Mouse (Mus musculus) bone marrow macrophage, adult 2 months (primary cell): ENCODE data around the gene Adamts12. TPM values are rescaled to one million over a fixed set of nuclear protein-coding genes. Genes with fewer than 3 reads are reported as not detected.

Experiments
- H3K27ac ChIP-seq: 2 replicates; pipeline ENCODE4 v1.5.1; 2012; ENCODE audit warnings: low read depth, low read length; ENCODE audit not compliant: insufficient read depth
- H3K4me1 ChIP-seq: 2 replicates; pipeline ENCODE4 v1.6.1; 2012; ENCODE audit warnings: low read length; ENCODE audit not compliant: control insufficient read depth, insufficient read depth
- H3K4me3 ChIP-seq: 2 replicates; pipeline ENCODE4 v1.5.1; 2012; ENCODE audit warnings: mild to moderate bottlenecking, low read length, moderate library complexity; ENCODE audit not compliant: insufficient read depth
- CTCF ChIP-seq: IDR thresholded peaks from 2 replicates; pipeline ENCODE4 v1.5.1; 2012; ENCODE audit warnings: low read depth, mild to moderate bottlenecking, low read length, moderate library complexity
- POLR2A ChIP-seq: IDR thresholded peaks from 2 replicates; pipeline ENCODE4 v1.6.1; 2012; ENCODE audit warnings: mild to moderate bottlenecking, low read depth, low read length, borderline replicate concordance
- polyA plus RNA-seq: library from polyadenylated mRNA; stranded (reverse); fragments of >200 nt; gene quantifications from 2 replicates; pipeline ENCODE4 v1.2.4, GENCODE M21; 2012; ENCODE audit not compliant: missing spikeins, insufficient read depth, insufficient read length

Gene Adamts12
- polyA plus RNA-seq, 1 experiment = 0.23 TPM

DNA sequence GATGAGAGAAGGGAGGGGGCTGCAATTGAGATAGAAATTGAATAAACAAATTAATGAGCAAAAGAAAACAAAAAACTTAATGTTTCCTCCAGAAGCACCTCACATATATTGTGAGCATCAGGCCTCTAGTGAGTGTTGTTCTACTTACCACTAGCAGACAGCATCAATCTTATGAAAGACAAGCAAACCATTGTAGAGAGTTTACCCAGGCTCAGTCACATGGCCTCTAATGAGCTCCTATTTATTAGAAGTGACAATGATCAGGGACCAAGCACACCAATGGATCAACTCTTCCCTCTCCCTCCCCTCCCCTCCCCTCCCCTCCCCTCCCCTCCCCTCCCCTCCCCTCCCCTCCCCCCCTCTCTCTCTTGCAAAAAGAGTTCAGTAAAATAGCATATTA lies 218.6 kb downstream of the Adamts12 start:
- Histone ChIP-seq H3K4me1 (no peaks in the 10 kb centered on the region), H3K27ac (no peak overlapping the region), H3K4me3 (no peak overlapping the region)
- TF ChIP-seq POLR2A = no peak
- no peak for TF ChIP-seq CTCF

DNA sequence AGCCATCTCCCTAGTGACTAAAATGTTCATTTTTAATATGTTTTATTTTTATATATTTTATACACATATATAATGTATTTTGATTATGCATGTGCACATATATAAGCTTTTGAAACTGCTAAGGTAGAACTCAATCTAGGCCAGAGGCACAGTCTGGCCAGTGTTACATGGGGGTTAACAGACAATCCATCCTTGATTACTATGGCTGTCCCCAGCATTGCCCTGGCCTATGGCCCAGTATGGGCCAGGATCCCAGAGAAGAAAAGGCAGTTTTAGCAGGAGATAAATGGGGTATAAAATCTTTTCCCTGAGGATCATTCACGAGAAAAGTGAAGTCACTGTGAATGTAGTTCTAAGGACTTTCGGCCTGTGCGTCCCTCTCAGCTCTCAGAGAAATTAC lies 223.2 kb downstream of the Adamts12 start:
- H3K4me1 ChIP-seq = no peaks in the 10 kb centered on the region
- no peak for TF ChIP-seq POLR2A
- no peak overlapping the region for H3K4me3 ChIP-seq
- H3K27ac ChIP-seq = no peak overlapping the region

DNA sequence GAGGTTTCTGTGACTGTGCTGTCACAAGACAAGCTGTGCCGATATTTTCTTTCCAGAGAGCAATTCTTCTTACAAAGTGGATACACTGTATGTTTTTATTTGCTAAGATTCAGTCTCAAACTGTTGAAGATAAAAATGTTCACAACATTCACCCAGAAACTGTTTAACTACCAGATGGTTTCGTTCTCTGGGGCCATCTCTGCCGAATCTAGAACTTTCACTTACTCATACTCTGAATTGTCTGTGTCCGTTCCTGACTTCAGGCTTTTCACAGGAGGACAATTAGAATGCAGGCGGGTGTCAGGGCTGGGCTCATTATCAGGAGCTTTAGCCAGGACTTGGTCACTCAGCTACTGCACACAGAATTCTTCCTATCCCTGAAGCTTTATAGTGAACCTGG lies 227.7 kb downstream of the Adamts12 start:
- H3K27ac ChIP-seq = no peak overlapping the region
- no peak overlapping the region for H3K4me3 ChIP-seq
- H3K4me1 ChIP-seq = no peaks in the 10 kb centered on the region
- TF ChIP-seq POLR2A = no peak

DNA sequence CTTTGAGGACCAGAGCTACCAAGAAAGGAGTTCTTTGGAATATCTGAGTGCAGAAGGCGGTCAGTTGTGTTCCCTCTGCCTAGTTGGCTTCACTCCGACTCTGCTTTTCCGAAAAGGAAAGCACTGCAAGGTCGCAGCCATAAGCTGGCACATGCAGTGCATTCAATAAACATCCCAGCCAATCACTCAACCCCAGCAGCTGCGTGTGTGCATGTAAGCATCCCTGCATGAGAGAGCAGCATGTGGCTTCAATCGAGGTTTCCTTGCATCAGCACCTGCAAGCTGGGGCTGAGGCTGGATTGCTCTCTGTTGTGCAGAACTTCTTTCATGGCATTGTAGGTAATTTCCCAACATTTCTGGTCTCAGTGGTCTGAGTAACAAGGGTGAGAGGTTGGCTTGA lies 230.4 kb downstream of the Adamts12 start:
- no peak overlapping the region for H3K27ac ChIP-seq
- TF ChIP-seq POLR2A (no peak), CTCF (no peak)
- no peaks in the 10 kb centered on the region for H3K4me1 ChIP-seq
- no peak overlapping the region for H3K4me3 ChIP-seq

DNA sequence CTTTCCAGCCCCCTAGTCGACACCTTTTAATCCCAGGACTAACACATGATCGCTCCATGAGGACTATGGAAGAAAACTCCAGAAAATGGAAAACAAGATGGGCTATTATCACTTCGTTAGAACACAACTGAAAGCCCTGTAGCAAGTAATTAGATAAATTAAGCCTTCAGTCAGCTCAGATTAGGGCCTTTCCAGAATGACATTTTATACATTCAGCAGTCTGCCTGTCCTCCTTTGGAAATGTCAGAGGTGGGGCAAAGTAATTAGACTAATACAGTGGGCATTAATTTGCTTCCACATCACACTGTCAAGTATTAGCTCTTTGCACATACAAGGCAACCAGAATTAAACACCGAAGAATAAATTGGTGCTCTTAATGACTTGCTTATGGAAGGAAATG lies 233.4 kb downstream of the Adamts12 start:
- H3K4me1 ChIP-seq = no peaks in the 10 kb centered on the region
- TF ChIP-seq POLR2A (no peak), CTCF (no peak)

DNA sequence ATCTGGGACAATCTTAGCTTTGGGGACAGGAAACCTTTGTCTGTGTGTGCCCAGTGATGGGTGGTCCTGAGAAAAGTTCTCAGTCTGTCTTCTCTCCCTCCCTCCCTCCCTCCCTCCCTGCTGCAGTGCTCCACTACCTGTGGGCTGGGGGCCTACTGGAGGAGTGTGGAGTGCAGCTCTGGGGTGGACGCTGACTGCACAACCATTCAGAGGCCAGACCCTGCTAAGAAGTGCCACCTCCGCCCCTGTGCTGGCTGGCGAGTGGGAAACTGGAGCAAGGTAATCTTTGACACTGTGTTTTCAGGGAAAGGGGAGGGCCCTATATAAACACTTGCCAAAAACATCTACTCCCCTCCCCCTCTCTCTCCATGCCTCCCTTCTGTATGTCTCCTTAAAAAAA lies 252.5 kb downstream of the Adamts12 start:
- Histone ChIP-seq H3K27ac (no peak overlapping the region), H3K4me3 (no peak overlapping the region), H3K4me1 (no peaks in the 10 kb centered on the region)
- TF ChIP-seq CTCF = no peak
- TF ChIP-seq POLR2A = no peak

More for the DNA sequence above, 233.4 kb downstream of the Adamts12 start:
- Histone ChIP-seq H3K27ac (no peak overlapping the region), H3K4me3 (no peak overlapping the region)

DNA sequence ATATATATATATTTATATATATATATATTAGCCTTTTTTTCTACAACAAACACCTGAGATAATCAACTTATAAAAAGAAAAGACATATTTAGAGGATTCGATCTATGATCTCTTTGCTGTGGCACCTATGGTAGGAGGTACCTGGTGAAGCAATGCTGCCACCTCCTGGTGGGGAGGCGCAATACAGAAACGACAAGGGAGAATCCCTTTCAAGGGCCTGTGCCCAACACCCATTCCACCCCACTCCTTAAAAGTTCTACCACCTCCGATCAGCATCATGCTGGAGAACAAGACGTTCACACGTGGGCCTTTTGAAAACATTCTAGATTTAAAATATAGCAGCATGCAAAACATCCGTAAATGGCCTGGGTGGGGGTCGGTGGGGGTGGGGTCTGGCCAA lies 255.9 kb downstream of the Adamts12 start:
- Histone ChIP-seq H3K4me3 (no peak overlapping the region), H3K27ac (no peak overlapping the region), H3K4me1 (no peaks in the 10 kb centered on the region)
- TF ChIP-seq CTCF = peak; percentile 59
- TF ChIP-seq POLR2A = no peak

DNA sequence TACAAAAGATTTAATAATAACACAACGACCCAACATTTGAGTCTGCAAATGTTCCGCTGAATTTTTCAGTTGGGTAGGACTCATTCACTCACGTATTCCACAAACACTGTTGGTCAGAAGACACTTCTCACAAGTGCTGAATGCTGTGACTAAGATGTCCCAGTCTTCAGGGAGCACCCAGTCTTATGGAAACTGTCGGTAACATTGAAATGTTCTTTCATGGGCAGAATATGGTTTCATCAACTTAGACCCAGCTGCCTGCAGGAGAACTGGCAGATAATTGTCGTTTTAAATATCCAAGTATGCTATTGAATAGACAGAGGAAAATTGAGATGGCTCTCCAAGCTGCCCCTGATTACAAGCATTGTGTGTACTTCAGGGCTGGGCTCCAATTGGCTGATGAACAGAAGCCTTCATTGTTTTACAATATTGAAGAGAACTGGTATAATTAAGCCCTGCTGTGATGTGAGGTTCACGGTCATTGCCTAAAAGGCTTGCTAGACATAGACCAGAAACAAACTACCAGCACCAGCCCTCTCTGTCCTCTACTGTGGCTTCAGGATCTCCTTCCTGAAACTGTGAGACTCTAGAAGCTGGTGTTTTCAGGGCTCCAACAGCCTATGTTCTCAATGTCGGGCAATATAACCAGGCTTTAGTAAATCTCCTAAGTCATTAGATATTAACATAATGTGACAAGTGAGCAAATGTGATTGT lies 275.0 kb downstream of the Adamts12 start:
- H3K4me3 ChIP-seq = no peak overlapping the region
- TF ChIP-seq CTCF = no peak
- TF ChIP-seq POLR2A = no peak

DNA sequence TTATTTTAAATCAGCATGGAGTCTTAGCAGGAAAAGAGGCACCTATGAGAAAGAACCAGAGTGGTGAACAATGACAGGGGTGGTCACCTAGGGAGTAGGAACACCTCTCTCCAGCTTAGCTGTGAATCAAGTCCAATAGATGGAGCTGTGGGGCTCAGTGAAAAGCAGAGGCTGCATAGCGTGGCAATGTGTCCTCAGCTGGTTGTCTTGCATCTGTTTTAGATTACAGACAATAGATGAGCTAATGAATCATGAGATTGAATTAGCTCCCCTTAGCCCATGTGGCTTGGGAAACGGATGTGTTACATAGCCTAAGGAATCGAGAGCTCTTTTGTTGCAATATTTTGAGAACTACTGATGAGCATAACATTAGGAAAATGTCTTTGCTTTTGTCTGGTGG lies 291.3 kb downstream of the Adamts12 start:
- no peak overlapping the region for H3K27ac ChIP-seq
- no peak overlapping the region for H3K4me3 ChIP-seq
- TF ChIP-seq POLR2A (no peak), CTCF (no peak)
- H3K4me1 ChIP-seq = no peaks in the 10 kb centered on the region

More for the DNA sequence above, 275.0 kb downstream of the Adamts12 start:
- Histone ChIP-seq H3K4me1 (no peaks in the 10 kb centered on the region), H3K27ac (no peak overlapping the region)

DNA sequence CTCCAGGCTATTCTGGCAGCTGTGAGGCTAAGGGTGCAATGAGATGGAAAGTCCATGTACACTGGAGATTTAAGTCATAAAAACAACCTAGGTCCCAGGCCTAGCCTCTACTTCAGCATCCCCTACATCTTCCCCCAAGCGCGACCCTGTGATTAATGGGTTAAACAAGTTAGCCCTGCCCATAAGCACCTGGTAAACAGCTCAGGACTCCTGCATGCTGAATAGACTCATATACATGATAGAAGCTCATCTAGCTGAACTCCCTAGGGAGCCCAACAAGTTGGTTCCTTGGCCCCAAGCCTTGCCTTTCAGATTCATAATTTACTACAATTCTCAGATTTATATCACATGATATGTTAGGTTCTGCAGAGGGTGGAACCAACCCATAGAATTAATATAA lies 292.9 kb downstream of the Adamts12 start:
- Histone ChIP-seq H3K4me1 (no peaks in the 10 kb centered on the region), H3K27ac (no peak overlapping the region), H3K4me3 (no peak overlapping the region)
- TF ChIP-seq CTCF (no peak), POLR2A (no peak)

DNA sequence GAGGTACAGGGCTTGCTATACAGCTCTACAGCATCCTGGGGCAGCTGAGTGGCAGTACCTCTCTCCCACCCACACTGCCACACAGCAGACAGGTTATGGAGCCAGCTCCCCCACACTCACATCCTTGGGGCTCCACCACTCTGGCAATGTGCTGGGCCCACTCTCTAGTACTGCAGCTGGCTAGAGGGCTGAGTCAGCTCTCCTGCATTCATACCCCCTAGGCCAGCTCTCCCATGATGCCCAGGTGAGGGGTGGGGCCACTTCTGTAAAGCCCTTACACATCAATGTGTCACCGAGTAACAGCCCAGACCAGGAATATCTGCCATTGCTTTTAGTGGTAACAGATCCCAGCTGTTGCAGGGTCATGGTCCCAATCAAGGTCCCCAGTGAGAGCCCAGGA lies 296.3 kb downstream of the Adamts12 start:
- TF ChIP-seq CTCF = no peak
- no peak for TF ChIP-seq POLR2A
- Histone ChIP-seq H3K4me3 (no peak overlapping the region), H3K27ac (no peak overlapping the region), H3K4me1 (no peaks in the 10 kb centered on the region)
